Comparison of ENCODE assay signal across 20 mouse cellular contexts in genomic region chr7:113791991-113792390, GRCm38 (mm10). TPM values are rescaled to one million over a fixed set of nuclear protein-coding genes. Genes with fewer than 3 reads are reported as not detected.
DNase-seq lines count a peak whose midpoint lies in the region; ATAC-seq and TF ChIP-seq lines count a peak whose summit lies in the region.
"Had no signal": no experiment of that assay in that cellular context is flagged by ENCODE, and none has a peak within 500 bp of the region (broad histone marks: within the 10 kb centered on the region; RNA-seq: fewer than 3 reads in every experiment).

No protein-coding gene starts in this region.

- TF ChIP-seq CTCF in forebrain, postnatal 0 days (IDR thresholded peaks at IDR 0.05; ENCODE audit: low read depth): no peak

- peak; percentile 51; the same call in 1 of the 2 replicates for ATAC-seq in forebrain, postnatal 0 days
- no peak for ATAC-seq in forebrain, embryonic 14.5 days
- no peak for ATAC-seq in heart, embryonic 12.5 days (ENCODE audit: insufficient number of reproducible peaks, low FRiP score)
- ATAC-seq: activated CD4-positive, CD25-positive, alpha-beta regulatory T cell, adult 4 months; forebrain, embryonic 15.5 days; inflammation-experienced regulatory T-cells, adult 6 months; liver, embryonic 12.5 days; midbrain, embryonic 16.5 days had no signal

- no peak overlapping the region for H3K27ac ChIP-seq in forebrain, postnatal 0 days (ENCODE audit: low read depth, low read length)
- no peak overlapping the region for H3K27ac ChIP-seq in forebrain, embryonic 14.5 days (ENCODE audit: low read depth, low read length)
- peak overlapping the region; percentile 37; the same call in 1 of the 2 replicates for H3K27ac ChIP-seq in heart, embryonic 12.5 days (ENCODE audit: poor library complexity, severe bottlenecking)
- H3K27ac ChIP-seq: forebrain, embryonic 15.5 days; limb, embryonic 10.5 days; liver, embryonic 12.5 days; lung, embryonic 15.5 days had no signal

- H3K9ac ChIP-seq in forebrain, postnatal 0 days: no peak overlapping the region
- no peak overlapping the region for H3K9ac ChIP-seq in forebrain, embryonic 14.5 days (ENCODE audit: low read length)
- no peak overlapping the region for H3K9ac ChIP-seq in heart, embryonic 12.5 days
- H3K9ac ChIP-seq: forebrain, embryonic 15.5 days; liver, embryonic 12.5 days; lung, embryonic 15.5 days had no signal

- no peaks in the 10 kb centered on the region for H3K36me3 ChIP-seq in forebrain, postnatal 0 days (ENCODE audit: insufficient read depth)
- H3K36me3 ChIP-seq in forebrain, embryonic 14.5 days (ENCODE audit: control insufficient read depth, insufficient read depth, low read length): no peaks in the 10 kb centered on the region
- H3K36me3 ChIP-seq in heart, embryonic 12.5 days: peaks cover 26% of the 10 kb centered on the region
- H3K36me3 ChIP-seq: forebrain, embryonic 15.5 days; limb, embryonic 10.5 days; liver, embryonic 12.5 days; lung, embryonic 15.5 days had no signal

- 61% methylated on average over 5 of the region's 5 CpGs for WGBS in forebrain, postnatal 0 days
- whole genome bisulfite sequencing in forebrain, embryonic 14.5 days: 89% methylated on average over 5 of the region's 5 CpGs
- 49% methylated on average over 5 of the region's 5 CpGs for WGBS in heart, embryonic 12.5 days

- H3K4me1 ChIP-seq in forebrain, postnatal 0 days (ENCODE audit: insufficient read depth): no peaks in the 10 kb centered on the region
- no peaks in the 10 kb centered on the region for H3K4me1 ChIP-seq in forebrain, embryonic 14.5 days (ENCODE audit: control insufficient read depth, insufficient read depth, low read length)
- H3K4me1 ChIP-seq in heart, embryonic 12.5 days (replicated peaks): peaks cover 49% of the 10 kb centered on the region
- H3K4me1 ChIP-seq: forebrain, embryonic 15.5 days; liver, embryonic 12.5 days; lung, embryonic 15.5 days had no signal

- DNase-seq in forebrain, postnatal 0 days: no peak
- DNase-seq in forebrain, embryonic 14.5 days (ENCODE audit: low spot score): no peak
- DNase-seq in heart, postnatal 36 days: no peak
- DNase-seq in left cerebral cortex, postnatal 25 days (ENCODE audit: low spot score in 2 of 2): peak; percentile 24 to 42
- no peak for DNase-seq in left cerebral cortex, adult 8-10 months (ENCODE audit: low spot score in 2 of 2)
- DNase-seq in Muller cell, postnatal 12 days (ENCODE audit: inconsistent ontology term): peak; percentile 74
- DNase-seq in kidney, adult 9 months: no peak
- DNase-seq: adrenal gland, postnatal 25 days; cerebellum, adult 9-10 months; gastrocnemius, postnatal 36 days; thymus, postnatal 4 days had no signal

- no peaks in the 10 kb centered on the region for H3K27me3 ChIP-seq in forebrain, postnatal 0 days (ENCODE audit: insufficient read depth, low read length)
- H3K27me3 ChIP-seq in forebrain, embryonic 14.5 days (replicated peaks; ENCODE audit: control insufficient read depth, insufficient read depth, low read length): no peaks in the 10 kb centered on the region
- no peaks in the 10 kb centered on the region for H3K27me3 ChIP-seq in heart, embryonic 12.5 days (replicated peaks)
- H3K27me3 ChIP-seq: forebrain, embryonic 15.5 days; liver, embryonic 12.5 days; lung, embryonic 15.5 days had no signal

- H3K4me2 ChIP-seq in forebrain, postnatal 0 days (ENCODE audit: low read depth): no peak overlapping the region
- H3K4me2 ChIP-seq in forebrain, embryonic 14.5 days (ENCODE audit: low read length): no peak overlapping the region
- H3K4me2 ChIP-seq in heart, embryonic 12.5 days: no peak overlapping the region
- H3K4me2 ChIP-seq: forebrain, embryonic 15.5 days; liver, embryonic 12.5 days; lung, embryonic 15.5 days had no signal

- intact Hi-C loops in heart, postnatal 36 days (cut with DNase I): no loop called here
- intact Hi-C loops in left cerebral cortex, postnatal 25 days (cut with DNase I): no loop called here

- H3K9me3 ChIP-seq in forebrain, postnatal 0 days (ENCODE audit: low read length): no peaks in the 10 kb centered on the region
- H3K9me3 ChIP-seq in forebrain, embryonic 14.5 days (replicated peaks; ENCODE audit: control insufficient read depth, low read length): no peaks in the 10 kb centered on the region
- H3K9me3 ChIP-seq in heart, embryonic 12.5 days (replicated peaks): 0 out of 2 replicates have a peak, but pooled peaks cover 6% of the 10 kb centered on the region
- H3K9me3 ChIP-seq: forebrain, embryonic 15.5 days; limb, embryonic 10.5 days; liver, embryonic 12.5 days; lung, embryonic 15.5 days had no signal

- H3K4me3 ChIP-seq in forebrain, postnatal 0 days (ENCODE audit: low read depth, low read length): no peak overlapping the region
- no peak overlapping the region for H3K4me3 ChIP-seq in forebrain, embryonic 14.5 days (ENCODE audit: low read depth, low read length)
- no peak overlapping the region for H3K4me3 ChIP-seq in heart, embryonic 12.5 days
- H3K4me3 ChIP-seq: forebrain, embryonic 15.5 days; limb, embryonic 10.5 days; liver, embryonic 12.5 days; lung, embryonic 15.5 days had no signal

RNA-seq across cellular contexts. Expression of gene Spon1, which starts 26.2 kb away (rescaled TPM):
- 18.2 and 25.8 TPM in 2 replicates for total RNA-seq in forebrain, postnatal 0 days (2014; rRNA removed)
- 20.5 and 26.4 TPM in 2 replicates for polyA plus RNA-seq in forebrain, postnatal 0 days (2015; fragmentation: Nextera tagmentation; extraction: Ambion mirVana)
- 10.4 and 15.2 TPM in 2 replicates for polyA plus RNA-seq in forebrain, embryonic 14.5 days (2014; fragmentation: Nextera tagmentation; extraction: Ambion mirVana)
- polyA plus RNA-seq in heart, embryonic 12.5 days (2016; fragmentation: Nextera tagmentation; extraction: Ambion mirVana): 98.7 and 99.8 TPM in 2 replicates
- total RNA-seq in heart, postnatal 36 days (2021): 10 to 100 TPM; 11.9 to 16.1 TPM
- 10 to 100 TPM; 35.6 to 38.3 TPM for total RNA-seq in left cerebral cortex, postnatal 25 days (2021)
- total RNA-seq in left cerebral cortex, adult 8-10 months (2022): 10 to 100 TPM; 39.1 to 44.5 (median 40.4) TPM
- total RNA-seq: CH12.LX had no signal

Comparison
In these comparisons a context has a peak if more than half of its experiments do, and no peak if none do; other contexts are left out.
1. DNase-seq: peak in left cerebral cortex, postnatal 25 days (2 of 2) and Muller cell, postnatal 12 days (single experiment); none in forebrain, postnatal 0 days (single experiment), forebrain, embryonic 14.5 days (single experiment), heart, postnatal 36 days (0 of 2), left cerebral cortex, adult 8-10 months (0 of 2) and kidney, adult 9 months (single experiment).